Mouse (Mus musculus): ENCODE measurements around the gene 4933415A04Rik.

4933415A04Rik gene

DNA sequence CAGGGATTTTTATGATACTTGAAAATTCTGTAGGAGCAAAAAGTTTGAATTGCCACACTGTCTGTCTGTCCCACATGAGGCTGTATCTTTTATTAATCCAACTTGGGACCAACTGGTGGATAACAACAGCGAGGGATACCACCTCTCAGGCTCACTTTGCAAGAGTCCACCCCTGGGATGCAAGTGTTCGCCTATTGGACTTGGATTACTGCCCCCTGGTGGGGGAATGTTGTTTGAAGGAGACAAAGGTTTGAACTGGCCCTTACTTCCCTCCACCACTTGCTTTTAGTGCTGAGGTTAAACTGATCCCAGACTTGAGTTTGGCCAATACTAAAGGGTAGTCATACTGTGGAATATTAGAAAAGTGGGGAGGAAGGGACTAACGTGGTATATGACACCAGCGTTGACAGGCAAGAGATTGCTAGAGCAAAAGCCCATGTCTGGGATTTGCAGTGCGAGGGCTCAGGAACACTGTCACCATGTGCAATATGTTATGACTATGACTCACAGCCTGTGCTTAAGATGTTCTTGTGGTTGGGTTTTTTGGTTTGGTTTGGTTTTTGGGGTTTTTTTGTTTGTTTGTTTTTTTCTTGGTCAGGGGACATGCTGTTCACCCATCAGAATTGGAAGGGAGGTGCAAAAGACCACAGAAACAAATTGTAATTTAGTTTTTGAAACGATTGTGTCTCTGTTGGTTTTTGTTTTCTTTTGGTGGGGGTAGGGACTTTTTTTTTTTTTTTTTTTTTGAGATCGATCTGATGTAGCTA, at the start of gene 4933415A04Rik:
4933415A04Rik (plus strand) TSS at position 717 of the 767 bp plus-strand sequence.
- DNase-seq (ENCODE audit: extremely low spot score, low read depth, low spot score) = peak; percentile 56

DNA sequence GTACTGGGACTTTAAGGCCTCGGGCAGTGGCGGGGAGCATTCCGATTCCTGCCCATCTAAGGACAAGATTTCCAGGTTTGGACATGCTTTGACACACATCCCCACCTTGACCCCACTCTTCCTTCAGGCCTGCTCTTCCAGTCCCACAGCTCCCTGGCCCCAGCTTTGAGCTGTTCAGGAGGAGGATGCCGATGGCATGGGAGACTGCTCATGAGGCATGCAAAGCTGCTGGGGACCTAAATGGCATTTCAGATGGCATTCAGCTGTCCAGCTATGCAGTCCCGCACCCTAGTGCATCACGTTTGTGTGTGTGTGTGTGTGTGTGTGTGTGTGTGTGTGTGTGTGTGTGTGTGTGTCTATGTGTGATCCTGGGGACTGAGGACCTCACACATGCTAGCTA, 49.8 kb upstream of the 4933415A04Rik start:
- no peak for DNase-seq (ENCODE audit: extremely low spot score, low read depth, low spot score)

GRCm38 (mm10) chr11:43539863-43540262, 47.0 kb upstream of the 4933415A04Rik start:
- no peak for DNase-seq (ENCODE audit: extremely low spot score, low read depth, low spot score)

DNA sequence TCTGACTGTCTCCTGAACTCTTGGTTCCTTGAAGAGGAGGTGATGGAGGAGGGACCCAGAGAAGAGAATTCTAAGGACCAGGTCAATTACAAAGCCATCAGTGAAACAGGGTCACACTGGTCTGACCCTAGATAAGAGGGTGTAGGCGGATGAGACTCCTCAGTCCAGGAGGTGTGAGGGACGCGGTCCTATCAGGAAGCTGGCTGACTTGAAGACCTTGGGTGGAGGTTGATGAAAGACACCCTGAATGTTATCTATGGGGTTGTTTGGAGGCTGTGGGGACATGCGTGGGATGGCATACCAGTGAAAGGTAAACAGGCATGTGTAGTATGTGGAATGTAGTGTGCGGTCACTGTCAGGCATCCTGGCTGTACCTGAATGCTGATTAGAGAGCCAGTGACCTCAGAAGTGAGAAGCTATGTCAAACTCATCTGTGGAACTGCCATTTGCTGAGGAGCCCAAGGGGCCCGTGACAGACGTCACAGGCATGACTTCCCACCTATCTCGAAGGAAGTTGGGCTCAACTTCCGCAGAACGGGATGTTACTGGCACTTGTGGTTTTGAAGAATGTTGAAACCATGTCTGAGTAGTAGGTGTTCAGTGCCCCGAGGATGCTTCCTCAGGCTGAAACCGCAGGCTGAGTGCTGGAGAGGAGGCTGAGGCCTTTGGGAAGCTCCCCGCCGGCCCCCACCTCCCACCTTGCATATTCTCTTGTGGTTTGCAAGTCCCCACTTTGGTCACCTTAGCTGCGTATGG, 43.0 kb upstream of the 4933415A04Rik start:
- DNase-seq (ENCODE audit: extremely low spot score, low read depth, low spot score) = no peak

- DNase-seq (ENCODE audit: extremely low spot score, low read depth, low spot score) = no peak
Observed at GRCm38 (mm10) chr11:43544819-43545218, 42.0 kb upstream of the 4933415A04Rik start.

GRCm38 (mm10) chr11:43545873-43546475, 40.9 kb upstream of the 4933415A04Rik start:
- no peak for DNase-seq (ENCODE audit: extremely low spot score, low read depth, low spot score)

DNA sequence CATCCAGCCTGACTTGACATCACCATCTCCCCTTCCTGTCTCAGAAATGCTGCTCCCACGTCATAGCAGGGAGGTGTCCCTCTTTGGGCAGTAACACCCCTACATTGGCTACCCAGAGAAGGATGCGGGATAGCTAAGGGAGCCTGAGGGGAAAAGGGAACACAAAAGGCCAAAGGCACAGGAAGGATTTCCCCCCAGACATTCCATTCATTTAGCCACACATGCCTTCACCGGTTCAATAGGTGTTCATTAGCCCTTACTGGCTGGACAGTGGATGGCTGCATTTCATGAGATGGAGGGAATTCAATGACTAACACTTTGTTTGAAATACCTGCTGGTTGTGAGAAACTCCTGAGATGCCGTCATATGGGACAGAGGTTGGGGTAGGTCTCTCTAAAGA, 40.2 kb upstream of the 4933415A04Rik start:
- DNase-seq (ENCODE audit: extremely low spot score, low read depth, low spot score) = no peak

GRCm38 (mm10) chr11:43548148-43548547, 38.7 kb upstream of the 4933415A04Rik start:
- no peak for DNase-seq (ENCODE audit: extremely low spot score, low read depth, low spot score)

DNA sequence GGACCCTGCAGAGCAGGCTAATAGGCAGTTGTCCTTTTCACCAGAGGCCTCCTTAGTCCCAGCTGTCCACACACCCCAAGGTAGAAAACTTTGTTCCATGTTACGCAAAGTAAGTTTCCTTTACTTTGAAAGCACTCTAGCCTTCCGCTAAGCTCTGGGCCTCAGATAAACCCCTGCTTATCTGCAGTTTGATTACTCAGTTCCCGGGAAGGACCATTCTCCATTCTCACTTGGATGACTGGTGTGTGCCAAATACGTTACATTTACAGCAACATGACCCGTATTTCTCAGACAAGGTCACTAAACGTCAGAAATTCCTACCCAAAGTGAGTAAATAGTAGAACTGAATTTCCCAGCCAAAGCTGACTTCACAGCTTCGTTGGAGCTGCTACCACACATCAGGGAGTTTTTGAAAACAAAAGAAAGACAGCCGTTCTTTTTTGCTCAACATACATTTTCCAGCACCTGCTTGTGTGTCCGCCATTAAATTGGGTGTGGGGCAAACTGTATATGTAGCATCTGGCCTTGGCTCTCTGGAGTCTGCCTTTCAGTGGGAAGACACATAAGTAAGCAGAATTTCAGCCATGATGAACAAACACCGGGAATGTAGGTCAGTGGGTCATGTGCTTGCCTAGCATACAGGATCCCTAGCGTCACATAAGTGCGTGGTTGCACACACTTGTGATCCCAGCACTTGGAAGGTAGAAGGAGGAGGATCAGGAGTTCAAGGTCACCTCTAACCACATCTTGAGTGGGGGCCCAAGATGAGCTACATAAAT, 38.0 kb upstream of the 4933415A04Rik start:
- DNase-seq (ENCODE audit: extremely low spot score, low read depth, low spot score) = no peak

DNA sequence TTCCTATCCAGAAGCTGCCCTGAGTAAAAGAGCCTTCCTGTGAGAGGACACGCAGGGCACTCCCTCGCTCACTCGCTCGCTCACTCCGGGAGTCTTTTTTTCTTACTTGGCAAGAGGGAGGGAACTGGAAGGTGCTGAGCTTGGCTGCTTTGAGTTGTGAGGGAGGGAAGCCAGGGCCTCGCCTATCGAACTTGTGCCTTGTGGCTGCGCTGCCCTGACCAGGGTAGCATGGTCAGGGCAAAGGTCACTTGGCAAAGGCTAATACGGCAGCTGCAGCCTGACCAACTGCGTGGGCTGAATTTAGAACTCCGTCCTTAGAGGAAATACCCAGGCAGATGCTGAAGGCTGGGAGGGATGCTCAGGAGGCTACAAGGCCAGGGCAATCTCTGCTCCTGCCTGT, 37.1 kb upstream of the 4933415A04Rik start:
- no peak for DNase-seq (ENCODE audit: extremely low spot score, low read depth, low spot score)

DNA sequence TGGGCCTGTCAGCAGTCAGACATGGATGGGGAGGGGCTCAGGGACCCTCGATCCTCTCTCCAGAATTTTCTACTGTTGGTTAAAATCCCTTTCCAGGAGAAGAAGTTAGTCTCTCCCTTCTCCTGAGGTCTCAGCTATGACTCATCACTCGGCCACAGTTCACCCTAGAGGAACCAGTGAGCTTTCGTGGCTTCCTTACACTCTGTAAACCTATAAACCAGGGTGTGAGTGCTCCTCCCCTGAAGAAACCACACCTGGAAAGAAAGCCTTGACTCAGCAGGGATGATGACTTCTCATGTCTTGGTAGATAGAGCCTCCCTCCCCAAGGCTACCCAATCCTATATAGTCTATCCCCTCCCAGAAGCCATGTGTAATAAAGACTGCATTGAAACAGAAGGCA, 35.1 kb upstream of the 4933415A04Rik start:
- no peak for DNase-seq (ENCODE audit: extremely low spot score, low read depth, low spot score)

DNA sequence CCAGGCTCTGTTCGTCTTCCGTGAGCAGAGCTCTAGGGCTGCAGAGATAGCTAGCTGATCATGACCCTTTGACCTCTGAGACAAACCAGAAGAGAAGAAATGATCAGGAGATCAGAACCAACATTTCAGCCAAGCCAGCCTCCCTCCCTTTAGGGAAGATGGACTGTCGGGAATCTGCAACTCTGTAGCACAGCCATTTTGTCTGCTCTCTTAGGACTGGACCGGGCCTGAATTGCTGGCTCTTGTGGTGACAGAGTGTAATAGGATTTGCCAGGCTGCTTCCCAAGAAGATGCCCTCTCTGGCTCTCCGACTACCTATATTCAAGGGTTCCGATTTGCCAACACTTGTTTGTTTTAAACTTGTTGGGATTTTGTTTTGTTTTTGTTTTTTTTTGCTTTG, 34.2 kb upstream of the 4933415A04Rik start:
- DNase-seq (ENCODE audit: extremely low spot score, low read depth, low spot score) = no peak

DNA sequence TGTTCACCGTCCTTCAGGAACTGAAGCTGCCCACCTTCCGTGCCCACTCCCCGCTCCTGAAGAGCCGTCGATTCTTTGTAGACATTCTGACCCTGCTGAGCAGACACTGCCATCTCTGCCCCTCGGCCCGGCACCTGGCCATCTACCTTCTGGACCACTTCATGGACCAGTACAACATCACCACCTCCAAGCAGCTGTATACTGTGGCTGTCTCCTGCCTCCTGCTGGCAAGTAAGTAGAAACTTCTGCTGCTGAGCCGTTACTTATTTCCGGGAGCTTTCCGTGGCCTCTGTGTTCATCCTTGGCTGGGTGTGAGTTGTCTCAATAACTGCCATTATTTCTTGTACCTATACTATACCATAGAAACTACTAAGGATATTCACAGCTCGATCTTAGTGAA, 30.3 kb upstream of the 4933415A04Rik start:
- DNase-seq (ENCODE audit: extremely low spot score, low read depth, low spot score) = no peak

DNA sequence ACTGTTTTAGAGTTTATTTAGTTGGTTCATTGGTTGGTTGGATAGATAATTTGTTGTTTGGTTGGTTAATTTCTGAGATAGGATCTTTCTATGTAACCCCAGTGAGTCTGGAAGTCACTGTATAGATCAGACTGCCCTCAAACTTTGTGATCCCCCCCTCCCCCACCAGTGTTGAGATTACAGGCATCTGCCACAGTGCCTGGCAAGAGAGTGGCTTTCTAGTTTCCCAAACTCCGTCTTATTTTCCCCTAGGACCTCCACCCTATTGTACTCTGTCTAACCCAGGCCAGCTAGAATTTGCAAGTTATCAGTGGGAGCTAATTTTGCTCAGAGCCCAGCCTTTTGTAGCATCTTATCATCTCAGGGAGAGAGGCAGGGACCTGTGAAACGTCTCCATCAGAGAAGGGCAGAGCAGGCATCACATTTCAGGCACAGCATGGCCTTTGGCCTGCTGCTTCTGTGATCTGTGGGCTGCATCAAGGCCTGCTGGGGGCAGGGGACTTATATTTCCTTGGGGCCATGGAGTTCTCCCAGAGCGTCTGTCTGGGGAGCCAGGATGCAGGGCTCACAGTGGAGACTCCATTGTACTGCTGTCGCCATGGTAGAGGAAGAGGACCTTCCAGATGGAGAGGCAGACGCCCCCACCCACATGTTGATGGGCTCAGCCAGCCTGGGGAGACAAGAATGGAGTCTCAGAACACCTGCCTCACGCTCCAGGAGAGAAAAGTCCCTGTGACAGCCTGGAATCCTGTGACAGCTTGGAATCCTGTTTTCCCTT, 27.1 kb upstream of the 4933415A04Rik start:
- DNase-seq (ENCODE audit: extremely low spot score, low read depth, low spot score) = no peak

- DNase-seq (ENCODE audit: extremely low spot score, low read depth, low spot score) = no peak
Observed at GRCm38 (mm10) chr11:43563654-43564244, 23.1 kb upstream of the 4933415A04Rik start.

DNA sequence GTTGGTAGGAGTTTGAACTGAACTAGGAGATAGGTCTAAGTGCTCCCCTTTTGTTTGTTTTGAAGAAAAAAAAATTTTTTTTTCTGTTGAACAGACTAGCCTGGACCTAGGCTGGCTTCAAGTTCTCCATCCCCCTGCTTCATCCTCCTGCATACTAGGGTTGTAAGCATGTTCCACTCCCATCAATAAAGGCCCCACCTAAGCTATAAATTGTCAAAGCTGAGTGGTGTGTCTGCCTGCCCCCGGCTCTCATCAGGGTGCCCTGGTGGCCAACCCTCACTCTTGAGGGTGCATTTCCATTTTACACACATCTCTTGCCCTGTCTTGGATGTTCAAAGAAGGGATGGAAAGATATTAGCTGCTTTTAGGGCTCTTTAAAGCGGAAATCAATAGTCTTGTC, 21.4 kb upstream of the 4933415A04Rik start:
- DNase-seq (ENCODE audit: extremely low spot score, low read depth, low spot score) = no peak

GRCm38 (mm10) chr11:43565852-43566251, 21.0 kb upstream of the 4933415A04Rik start:
- no peak for DNase-seq (ENCODE audit: extremely low spot score, low read depth, low spot score)

GRCm38 (mm10) chr11:43566696-43567095, 20.1 kb upstream of the 4933415A04Rik start:
- no peak for DNase-seq (ENCODE audit: extremely low spot score, low read depth, low spot score)

- DNase-seq (ENCODE audit: extremely low spot score, low read depth, low spot score) = no peak
Observed at GRCm38 (mm10) chr11:43568263-43568662, 18.6 kb upstream of the 4933415A04Rik start.

DNA sequence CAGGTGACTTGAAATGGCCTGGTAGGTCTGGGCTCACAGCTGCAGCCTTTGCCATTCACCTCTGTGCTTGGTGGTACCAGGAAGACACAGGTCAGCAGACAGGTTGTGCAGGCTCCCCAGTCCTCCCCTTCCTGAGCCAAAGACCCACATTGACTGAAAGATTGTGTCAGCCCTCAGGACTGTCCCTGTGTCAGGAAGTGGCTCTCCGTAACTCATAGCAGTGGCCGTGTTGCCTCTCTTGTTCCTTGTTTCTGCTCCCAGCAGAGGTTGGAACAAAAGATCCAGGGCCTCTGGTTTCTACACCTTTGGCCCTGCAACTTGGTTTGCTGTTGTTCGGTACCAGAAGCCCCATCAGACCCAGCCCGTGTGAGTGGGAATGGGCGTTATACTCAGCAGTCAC, 17.7 kb upstream of the 4933415A04Rik start:
- DNase-seq (ENCODE audit: extremely low spot score, low read depth, low spot score) = no peak

Measured in hindlimb bud, embryonic 11.5 days (tissue).